Mouse (Mus musculus): ENCODE measurements around the gene Rnd2.
"Not testable (repeated sequence)": the region's sequence is repeated elsewhere in the genome, so short reads cannot be mapped to it uniquely, and the experiment has no call there.

Rnd2 gene

GRCm38 (mm10) chr11:101464211-101465100 lies at the start of gene Rnd2:
TSS of gene Rnd2 (plus strand) at chr11:101464999.
- DNase-seq (ENCODE audit: low spot score) = no peak

GRCm38 (mm10) chr11:101415306-101415705 lies 49.5 kb upstream of the Rnd2 start:
- DNase-seq (ENCODE audit: low spot score) = no peak

- DNase-seq (ENCODE audit: low spot score) = no peak
Observed at GRCm38 (mm10) chr11:101416433-101417100, 48.2 kb upstream of the Rnd2 start.

- DNase-seq (ENCODE audit: low spot score) = peak; percentile 86
Observed at GRCm38 (mm10) chr11:101417101-101417855, 47.5 kb upstream of the Rnd2 start, which contains the start of gene Aarsd1. TSS of gene Aarsd1 (minus strand) at chr11:101417615.

- no peak for DNase-seq (ENCODE audit: low spot score)
Observed at GRCm38 (mm10) chr11:101418991-101419390, 45.8 kb upstream of the Rnd2 start.

- DNase-seq (ENCODE audit: low spot score) = no peak
Observed at GRCm38 (mm10) chr11:101419610-101420009, 45.2 kb upstream of the Rnd2 start.

GRCm38 (mm10) chr11:101420148-101420547 lies 44.7 kb upstream of the Rnd2 start:
- DNase-seq (ENCODE audit: low spot score) = no peak

GRCm38 (mm10) chr11:101424105-101424851 lies 40.5 kb upstream of the Rnd2 start, which contains the start of gene Gm27029:
TSS of gene Gm27029 (minus strand) at chr11:101424796.
- peak; percentile 26 for DNase-seq (ENCODE audit: low spot score)

- DNase-seq (ENCODE audit: low spot score) = peak; percentile 98
Observed at GRCm38 (mm10) chr11:101424925-101425813, 39.6 kb upstream of the Rnd2 start, which contains the start of the genes Rundc1 and Ptges3l. TSS of gene Rundc1 (plus strand) at chr11:101425085. TSS of gene Ptges3l (minus strand) at chr11:101425333.

GRCm38 (mm10) chr11:101426165-101426564 lies 38.6 kb upstream of the Rnd2 start:
- no peak for DNase-seq (ENCODE audit: low spot score)

GRCm38 (mm10) chr11:101431327-101431726 lies 33.5 kb upstream of the Rnd2 start:
- peak; percentile 20 for DNase-seq (ENCODE audit: low spot score)

- DNase-seq (ENCODE audit: low spot score) = peak; percentile 52
Observed at GRCm38 (mm10) chr11:101433396-101433795, 31.4 kb upstream of the Rnd2 start.

GRCm38 (mm10) chr11:101435831-101436230 lies 29.0 kb upstream of the Rnd2 start:
- no peak for DNase-seq (ENCODE audit: low spot score)

GRCm38 (mm10) chr11:101436916-101437315 lies 27.9 kb upstream of the Rnd2 start:
- DNase-seq (ENCODE audit: low spot score) = no peak

- DNase-seq (ENCODE audit: low spot score) = not testable (repeated sequence)
Observed at GRCm38 (mm10) chr11:101438006-101438405, 26.8 kb upstream of the Rnd2 start.

GRCm38 (mm10) chr11:101441450-101442126 lies 23.2 kb upstream of the Rnd2 start:
- not testable (repeated sequence) for DNase-seq (ENCODE audit: low spot score)

- peak; percentile 94 for DNase-seq (ENCODE audit: low spot score)
Observed at GRCm38 (mm10) chr11:101442127-101442693, 22.6 kb upstream of the Rnd2 start, which contains the start of gene Rpl27. TSS of gene Rpl27 (plus strand) at chr11:101442298.

- DNase-seq (ENCODE audit: low spot score) = no peak
Observed at GRCm38 (mm10) chr11:101442760-101443159, 22.0 kb upstream of the Rnd2 start.

GRCm38 (mm10) chr11:101446319-101446718 lies 18.5 kb upstream of the Rnd2 start:
- no peak for DNase-seq (ENCODE audit: low spot score)
